Mouse (Mus musculus): ENCODE results near the gene Snrpa1. TPM values are rescaled to one million over a fixed set of nuclear protein-coding genes. Genes with fewer than 3 reads are reported as not detected.

Snrpa1 gene
- polyA plus RNA-seq, 1 experiment from 2014 or later = 273 TPM

Other genes with a start within 250 kb of the Snrpa1 start
- 1.0 and 1.1 TPM in 2 replicates for gene Pcsk6, start 197.3 kb upstream of the Snrpa1 start, polyA plus RNA-seq (2016; fragmentation: Nextera tagmentation; extraction: Ambion mirVana)
- not detected in 2 replicates for gene Gm45213, start 15.4 kb upstream of the Snrpa1 start, polyA plus RNA-seq (2016; fragmentation: Nextera tagmentation; extraction: Ambion mirVana)
- gene Selenos, start 20.6 kb downstream of the Snrpa1 start, polyA plus RNA-seq (2016; fragmentation: Nextera tagmentation; extraction: Ambion mirVana) = 83.2 and 85.8 TPM in 2 replicates
- gene Chsy1, start 50.5 kb downstream of the Snrpa1 start, polyA plus RNA-seq (2016; fragmentation: Nextera tagmentation; extraction: Ambion mirVana) = 12.5 and 13.4 TPM in 2 replicates